Mouse (Mus musculus) bone marrow, adult 2 months (tissue): Measurements from ENCODE around the gene Rpl7a.

Experiments
- CTCF ChIP-seq: fragments of 200-500 bp; IDR thresholded peaks from 2 replicates; pipeline ENCODE4 v1.5.1; 2011; ENCODE audit warnings: low read length, control low read depth; ENCODE audit not compliant: control insufficient read depth, insufficient read depth
- POLR2A ChIP-seq: fragments of 200-500 bp; IDR thresholded peaks from 2 replicates; pipeline ENCODE4 v1.6.1; 2011; ENCODE audit warnings: low read depth, mild to moderate bottlenecking, control low read depth, low read length, borderline replicate concordance; ENCODE audit not compliant: control insufficient read depth

DNA sequence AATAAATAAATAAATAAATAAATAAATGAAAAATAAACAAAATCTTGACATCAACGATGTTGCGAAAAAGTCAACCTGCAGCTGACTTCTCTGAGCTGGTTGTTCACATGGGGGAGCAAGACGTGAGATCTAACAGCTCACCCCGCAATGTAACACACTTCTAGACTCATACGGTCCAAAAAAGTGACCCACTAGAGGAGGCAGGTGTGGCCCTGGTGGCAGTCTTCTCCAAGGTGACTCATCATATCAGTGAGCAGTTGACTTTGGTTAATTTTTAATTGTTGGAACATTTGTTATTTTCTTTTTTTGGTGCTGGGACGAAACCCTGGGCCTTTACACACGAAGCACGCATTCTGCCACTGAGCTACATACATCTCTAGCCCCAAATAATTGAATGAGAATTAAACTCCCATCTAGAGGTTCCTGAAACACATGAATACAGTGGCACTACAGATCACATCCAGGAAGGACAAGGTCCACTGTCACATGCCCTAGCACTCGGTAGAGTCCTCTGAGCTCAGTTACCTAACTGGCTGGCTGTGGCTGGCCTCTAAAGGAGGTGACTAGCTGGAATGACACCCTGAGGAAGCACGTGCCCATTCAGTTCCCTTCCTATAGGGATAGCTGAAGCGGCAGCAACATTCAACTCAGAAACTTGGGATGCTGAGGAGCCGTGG, 46.4 kb downstream of the Rpl7a start:
- no peak for TF ChIP-seq CTCF
- TF ChIP-seq POLR2A, result no peak
